7 mouse cellular contexts compared by ENCODE assay signal in the genomic region with DNA sequence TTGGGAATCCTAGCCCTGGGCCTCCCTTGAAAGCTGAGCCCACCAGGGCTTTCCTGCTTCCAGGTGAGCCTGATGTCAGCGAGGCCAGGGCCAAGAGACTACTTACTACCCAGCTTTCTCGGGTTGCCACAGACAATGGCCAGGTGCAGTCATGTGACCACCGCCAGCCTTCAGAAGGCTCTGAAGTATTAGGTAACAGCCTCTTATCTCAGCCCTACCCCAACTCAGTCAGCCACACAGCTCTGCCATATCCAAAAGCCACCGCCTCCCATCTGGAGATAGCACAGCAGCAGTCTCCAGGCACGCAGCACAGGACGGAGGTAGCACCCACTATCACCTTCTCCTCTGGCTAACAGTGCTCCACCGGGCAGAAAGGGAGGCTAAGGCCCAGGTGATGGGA. TPM values are rescaled to one million over a fixed set of nuclear protein-coding genes. Genes with fewer than 3 reads are reported as not detected.
A peak's percentile ranks its signal among the peaks of the same experiment; 100 is the strongest.
DNase-seq lines count a peak whose midpoint lies in the region; ATAC-seq and TF ChIP-seq lines count a peak whose summit lies in the region.

No protein-coding gene starts in this region.

- intact Hi-C loops in left cerebral cortex, postnatal 14 days (cut with DNase I), result no loop called here

- no peaks in the 10 kb centered on the region for H3K27me3 ChIP-seq in spleen, adult 2 months (ENCODE audit: control insufficient read depth, insufficient read depth, low read length)
- H3K27me3 ChIP-seq in forebrain, embryonic 13.5 days, result no peaks in the 10 kb centered on the region
- no peaks in the 10 kb centered on the region for H3K27me3 ChIP-seq in liver, embryonic 16.5 days (ENCODE audit: control insufficient read depth, insufficient read depth, low read depth, low read length)
- no peaks in the 10 kb centered on the region for H3K27me3 ChIP-seq in stomach, postnatal 0 days (ENCODE audit: control insufficient read depth, insufficient read depth, low read length)

- 0 out of 2 replicates have a peak overlapping the region, but pooled peaks have one; percentile 10 for H3K4me3 ChIP-seq in spleen, adult 2 months (ENCODE audit: extremely low read depth, insufficient read depth, insufficient read length)
- H3K4me3 ChIP-seq in forebrain, embryonic 13.5 days, result peak overlapping the region; percentile 11
- peak overlapping the region; percentile 87 for H3K4me3 ChIP-seq in liver, embryonic 16.5 days (ENCODE audit: low read depth, low read length)
- no peak overlapping the region for H3K4me3 ChIP-seq in stomach, postnatal 0 days (ENCODE audit: low read depth, low read length)

- DNase-seq in spleen, adult 2 months (ENCODE audit: low read depth in 1 of 2, low spot score in 2 of 2), result no peak
- DNase-seq in spleen, postnatal 14 days (ENCODE audit: low spot score in 2 of 2), result no peak
- peak; percentile 79 for DNase-seq in stomach, postnatal 0 days (ENCODE audit: low spot score)
- DNase-seq in adrenal gland, postnatal 4 days (ENCODE audit: low spot score in 2 of 2), result no peak
- no peak for DNase-seq in left cerebral cortex, postnatal 14 days (ENCODE audit: low spot score in 2 of 2)

- H3K27ac ChIP-seq in spleen, adult 2 months (ENCODE audit: insufficient read depth, low read length), result peak overlapping the region; percentile 1; the same call in 1 of the 2 replicates
- H3K27ac ChIP-seq in forebrain, embryonic 13.5 days, result peak overlapping the region; percentile 27
- H3K27ac ChIP-seq in liver, embryonic 16.5 days (ENCODE audit: low read length), result peak overlapping the region; percentile 93
- peak overlapping the region; percentile 63 for H3K27ac ChIP-seq in stomach, postnatal 0 days (replicated peaks)

- no peak for TF ChIP-seq CTCF in spleen, adult 2 months (IDR thresholded peaks at IDR 0.05; ENCODE audit: extremely low read depth, insufficient read depth, insufficient read length, insufficient replicate concordance)
- TF ChIP-seq CTCF in stomach, postnatal 0 days (IDR thresholded peaks at IDR 0.05; ENCODE audit: low read depth), result no peak

- TF ChIP-seq EP300 in stomach, postnatal 0 days (optimal IDR thresholded peaks at IDR 0.05), result no peak

- ATAC-seq in forebrain, embryonic 13.5 days, result no peak
- ATAC-seq in liver, embryonic 16.5 days (ENCODE audit: low read depth), result peak; percentile 76
- ATAC-seq in stomach, postnatal 0 days (ENCODE audit: low FRiP score, low TSS enrichment), result peak; percentile 67

- peaks cover 4% of the 10 kb centered on the region; the same call in 1 of the 2 replicates for H3K36me3 ChIP-seq in spleen, adult 2 months (ENCODE audit: control insufficient read depth, insufficient read depth, low read length)
- peaks cover 27% of the 10 kb centered on the region for H3K36me3 ChIP-seq in forebrain, embryonic 13.5 days (ENCODE audit: poor library complexity, severe bottlenecking)
- H3K36me3 ChIP-seq in liver, embryonic 16.5 days (ENCODE audit: control insufficient read depth, insufficient read depth), result peaks cover 8% of the 10 kb centered on the region; the same call in 1 of the 2 replicates
- no peaks in the 10 kb centered on the region for H3K36me3 ChIP-seq in stomach, postnatal 0 days (ENCODE audit: control insufficient read depth, insufficient read depth, low read length)

- peak overlapping the region; percentile 68 for H3K4me2 ChIP-seq in forebrain, embryonic 13.5 days
- peak overlapping the region; percentile 99 for H3K4me2 ChIP-seq in liver, embryonic 16.5 days (ENCODE audit: low read depth, low read length)
- peak overlapping the region; percentile 20; the same call in 1 of the 2 replicates for H3K4me2 ChIP-seq in stomach, postnatal 0 days (replicated peaks; ENCODE audit: low read depth)

- H3K4me1 ChIP-seq in spleen, adult 2 months (ENCODE audit: control insufficient read depth, insufficient read depth, insufficient read length), result peaks cover 30% of the 10 kb centered on the region; the same call in 1 of the 2 replicates
- peaks cover 66% of the 10 kb centered on the region for H3K4me1 ChIP-seq in forebrain, embryonic 13.5 days
- peaks cover 44% of the 10 kb centered on the region for H3K4me1 ChIP-seq in liver, embryonic 16.5 days (ENCODE audit: control insufficient read depth, low read depth, low read length)
- no peaks in the 10 kb centered on the region for H3K4me1 ChIP-seq in stomach, postnatal 0 days (replicated peaks; ENCODE audit: control insufficient read depth, insufficient read depth)

- H3K9me3 ChIP-seq in forebrain, embryonic 13.5 days (replicated peaks), result no peaks in the 10 kb centered on the region
- no peaks in the 10 kb centered on the region for H3K9me3 ChIP-seq in liver, embryonic 16.5 days (replicated peaks; ENCODE audit: control insufficient read depth, low read length)
- H3K9me3 ChIP-seq in stomach, postnatal 0 days (ENCODE audit: control insufficient read depth, low read length), result no peaks in the 10 kb centered on the region

- TF ChIP-seq POLR2A in spleen, adult 2 months (IDR thresholded peaks at IDR 0.05; ENCODE audit: low read depth, low read length), result no peak

- 65% methylated on average over 7 of the region's 7 CpGs for WGBS in spleen, adult 2 months
- 69% methylated on average over 7 of the region's 7 CpGs for WGBS in forebrain, embryonic 13.5 days
- 23% methylated on average over 7 of the region's 7 CpGs for WGBS in liver, embryonic 16.5 days (ENCODE audit: insufficient replicate concordance)
- 53% methylated on average over 7 of the region's 7 CpGs for WGBS in stomach, postnatal 0 days

- no peak overlapping the region for H3K9ac ChIP-seq in forebrain, embryonic 13.5 days
- peak overlapping the region; percentile 60 for H3K9ac ChIP-seq in liver, embryonic 16.5 days (ENCODE audit: low read depth, low read length)
- no peak overlapping the region for H3K9ac ChIP-seq in stomach, postnatal 0 days (ENCODE audit: low read length)

RNA-seq across cellular contexts. Expression of a gene that starts 3.5 kb away (rescaled TPM):
- polyA plus RNA-seq in spleen, adult 2 months (2012; rRNA removed), result 48.3 and 51.8 TPM in 2 replicates
- polyA plus RNA-seq in forebrain, embryonic 13.5 days (2015; fragmentation: Nextera tagmentation; extraction: Ambion mirVana), result 20.7 and 21.4 TPM in 2 replicates
- 5.9 and 6.1 TPM in 2 replicates for polyA plus RNA-seq in liver, embryonic 16.5 days (2015; fragmentation: Nextera tagmentation; extraction: Ambion mirVana)
- polyA plus RNA-seq in stomach, postnatal 0 days (2015; fragmentation: Nextera tagmentation; extraction: Ambion mirVana), result 5.7 and 6.0 TPM in 2 replicates
- total RNA-seq in adrenal gland, postnatal 4 days (2021), result 10 to 100 TPM in 1 of 2 experiments, 1 to 10 TPM in 1; 9.3 to 12.4 TPM
- 10 to 100 TPM; 21.6 to 22.4 TPM for total RNA-seq in left cerebral cortex, postnatal 14 days (2021)

RNA-seq across cellular contexts. Expression of a gene that starts 58.1 kb away (rescaled TPM):
- 10.9 and 13.5 TPM in 2 replicates for polyA plus RNA-seq in spleen, adult 2 months (2012; rRNA removed)
- 36.9 and 40.0 TPM in 2 replicates for polyA plus RNA-seq in forebrain, embryonic 13.5 days (2015; fragmentation: Nextera tagmentation; extraction: Ambion mirVana)
- 14.8 and 15.0 TPM in 2 replicates for polyA plus RNA-seq in liver, embryonic 16.5 days (2015; fragmentation: Nextera tagmentation; extraction: Ambion mirVana)
- polyA plus RNA-seq in stomach, postnatal 0 days (2015; fragmentation: Nextera tagmentation; extraction: Ambion mirVana), result 14.3 and 16.8 TPM in 2 replicates
- 10 to 100 TPM; 70.1 to 76.8 TPM for total RNA-seq in adrenal gland, postnatal 4 days (2021)
- 10 to 100 TPM; 39.4 to 39.6 TPM for total RNA-seq in left cerebral cortex, postnatal 14 days (2021)

Comparison
In these comparisons a context has a peak if more than half of its experiments do, and no peak if none do; other contexts are left out.
1. H3K27ac ChIP-seq: peak in every context shown above with its lines; median percentile 93 in liver, embryonic 16.5 days; 63 in stomach, postnatal 0 days; 27 in forebrain, embryonic 13.5 days; 1 in spleen, adult 2 months.
2. H3K4me2 ChIP-seq: peak in every context shown above with its lines; median percentile 99 in liver, embryonic 16.5 days; 68 in forebrain, embryonic 13.5 days; 20 in stomach, postnatal 0 days.